Mouse (Mus musculus): ENCODE results near the gene Col18a1.

- TF ChIP-seq CHD2 (IDR thresholded peaks at IDR 0.05; ENCODE audit: low read depth, low read length) = no peak
- TF ChIP-seq MAFK (IDR thresholded peaks at IDR 0.05; ENCODE audit: insufficient read depth, low read depth, low read length) = peak; percentile 97
These were observed 32.2 kb downstream of the Col18a1 start for GRCm38 (mm10) chr10:77133951-77134806.

Measured in ES-E14 (cell line).